Mouse (Mus musculus) right cerebral cortex, adult 2 months (tissue): ENCODE measurements around the gene Zfp870.
"Not testable (repeated sequence)": the region's sequence is repeated elsewhere in the genome, so short reads cannot be mapped to it uniquely, and the experiment has no call there.

Source experiments
- DNase-seq, 2 experiments: peaks; one replicate each; pipeline ENCODE4 v3.0.0; 2021 to 2022; ENCODE audit warnings: low spot score in 2 of 2

Gene Zfp870

DNA sequence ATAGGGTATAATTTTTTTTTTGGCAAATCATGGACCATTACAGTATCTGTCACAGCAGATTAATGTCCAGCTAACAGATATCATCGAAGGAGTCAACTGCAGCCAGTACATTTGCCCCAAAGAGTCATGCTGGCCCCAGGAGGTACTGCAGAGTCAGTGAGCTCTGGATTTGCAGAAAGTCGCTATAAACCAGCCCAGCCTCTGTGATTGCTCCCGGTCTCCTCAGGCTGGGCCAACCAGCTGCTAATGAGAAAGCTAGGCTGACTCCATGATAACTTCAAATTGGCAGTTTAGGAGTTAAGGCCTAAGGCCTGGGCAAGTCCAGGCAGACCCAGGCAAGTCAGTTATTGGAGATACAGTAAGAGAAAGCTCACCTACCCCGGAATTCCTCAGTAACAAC, 19.4 kb downstream of the Zfp870 start:
- no peak for DNase-seq

DNA sequence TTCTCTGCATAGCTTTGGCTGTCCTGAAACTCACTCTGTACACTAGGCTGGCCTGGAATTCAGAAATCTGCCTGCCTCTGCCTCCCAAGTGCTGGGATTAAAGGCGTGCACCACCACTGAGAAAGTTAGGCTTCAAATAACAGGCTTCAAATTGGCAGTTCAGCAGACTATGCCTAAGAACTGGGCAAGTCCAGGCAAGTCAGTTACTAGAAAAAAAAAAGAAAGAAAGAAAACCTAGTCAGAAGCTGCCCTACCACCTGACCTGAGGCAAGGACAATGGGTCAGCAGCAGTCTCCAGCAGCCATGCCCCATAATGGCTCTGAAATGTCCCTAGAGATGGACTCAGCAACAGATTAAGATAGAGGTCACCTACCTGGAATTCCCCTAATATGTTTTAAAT, 20.0 kb downstream of the Zfp870 start:
- DNase-seq = no peak

GRCm38 (mm10) chr17:32867266-32867665, 24.2 kb downstream of the Zfp870 start:
- DNase-seq = not testable (repeated sequence)

- DNase-seq = not testable (repeated sequence)
These were observed 34.7 kb downstream of the Zfp870 start for GRCm38 (mm10) chr17:32856713-32857112.

GRCm38 (mm10) chr17:32851581-32851980, 39.9 kb downstream of the Zfp870 start:
- DNase-seq = no peak

DNA sequence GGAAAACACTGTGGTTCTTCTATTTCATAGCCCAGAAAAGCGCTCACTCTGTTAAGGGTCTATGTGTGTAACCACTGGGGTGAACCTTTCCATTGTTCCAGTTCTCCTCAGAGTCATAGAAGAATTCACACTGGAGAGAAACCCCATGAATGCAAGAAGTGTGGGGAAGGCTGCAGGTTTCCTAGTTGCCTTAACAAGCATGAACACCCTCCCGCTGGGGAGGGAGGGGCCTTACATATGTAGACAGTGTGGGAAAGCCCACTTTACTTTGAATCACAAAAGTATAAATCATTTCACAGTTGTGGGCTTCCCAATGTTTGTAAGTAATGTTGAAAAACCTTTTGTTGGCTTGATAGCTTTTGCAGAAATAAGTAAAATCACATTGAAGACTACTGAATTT, 50.1 kb downstream of the Zfp870 start:
- DNase-seq = no peak

DNA sequence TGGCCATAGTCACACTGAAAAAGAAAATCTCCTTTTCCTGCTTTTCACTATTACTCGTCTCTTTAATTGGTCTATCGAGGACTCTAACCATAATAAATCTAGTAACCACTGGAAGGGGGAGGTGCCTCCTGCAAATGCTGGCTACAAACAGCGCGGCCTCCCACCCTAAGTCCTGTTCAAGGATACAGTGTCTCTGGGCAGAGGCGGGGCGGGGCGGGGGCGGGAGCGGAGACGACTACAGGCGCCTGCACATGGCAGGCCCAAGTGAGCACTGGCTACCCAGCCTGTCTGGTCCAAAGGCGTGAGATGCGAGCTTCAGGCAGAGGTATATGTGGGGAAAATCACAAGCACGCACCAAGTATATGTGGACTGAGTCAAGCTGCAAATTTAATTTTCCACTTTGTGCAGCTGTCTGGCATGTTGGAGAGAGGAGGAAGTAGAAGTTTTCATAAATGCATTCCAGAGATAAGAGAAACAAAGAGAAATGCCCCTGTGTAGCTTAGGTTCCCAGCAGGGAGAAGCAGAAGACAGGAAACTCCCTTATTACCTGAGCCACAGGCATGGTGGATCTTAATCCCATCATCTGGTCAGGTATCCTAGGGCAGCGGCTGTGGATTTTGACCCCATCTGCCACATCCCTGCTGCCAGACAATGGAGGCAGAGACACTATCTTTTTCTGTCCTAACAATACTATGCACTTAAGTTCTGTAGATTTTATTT, 52.2 kb downstream of the Zfp870 start:
- no peak for DNase-seq

- no peak for DNase-seq
These were observed 61.0 kb downstream of the Zfp870 start for GRCm38 (mm10) chr17:32830418-32830782.

DNA sequence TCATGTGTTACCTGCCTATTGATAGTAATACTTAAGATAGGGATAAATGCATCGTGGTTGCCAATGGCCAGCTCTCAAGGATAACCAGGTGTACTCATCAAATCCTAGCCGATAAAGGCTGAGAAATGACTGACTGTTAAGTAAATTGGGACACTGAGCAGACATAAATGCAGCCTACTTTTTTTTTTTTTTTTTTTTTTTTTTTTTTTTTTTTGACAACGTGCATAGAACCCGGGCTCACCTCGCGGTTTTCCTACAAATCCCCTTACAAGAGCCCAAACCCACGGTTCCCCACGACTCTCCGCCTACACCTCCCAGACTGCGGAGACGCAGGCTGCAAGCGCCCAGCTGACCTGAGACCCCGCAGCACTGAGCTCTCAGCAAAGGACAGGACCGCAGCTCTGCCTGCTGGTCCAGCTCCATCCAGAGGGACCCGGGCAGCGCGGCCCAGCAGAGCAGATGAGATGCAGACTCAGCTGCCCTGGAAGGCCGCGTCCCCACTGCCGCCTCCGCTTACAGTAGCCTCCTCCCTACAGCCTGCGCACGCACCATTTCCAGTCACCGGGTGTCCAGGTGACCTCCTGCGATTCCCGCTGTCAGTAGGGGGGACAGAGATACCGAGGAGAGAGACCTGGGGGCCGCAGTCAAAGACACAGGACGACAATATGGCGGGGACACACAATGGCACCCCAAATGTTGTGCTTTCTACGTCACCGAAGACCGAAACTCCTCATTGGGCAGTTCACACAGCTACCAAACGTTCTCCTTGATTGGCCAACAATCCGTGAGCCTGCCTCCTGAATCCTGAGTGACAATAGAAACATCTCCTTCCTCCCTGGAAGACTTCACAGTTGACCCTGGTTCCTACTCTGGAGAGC, 61.7 kb downstream of the Zfp870 start, which contains the start of gene Zfp799:
TSS of gene Zfp799 (minus strand) at position 722 of the 878 bp plus-strand sequence.
- peak; percentile 80 to 88 for DNase-seq
